Mouse (Mus musculus) neural tube, embryonic 11.5 days (tissue): Measurements from ENCODE around the gene Smpdl3a. TPM values are rescaled to one million over a fixed set of nuclear protein-coding genes. Genes with fewer than 3 reads are reported as not detected.

Experiments
- ATAC-seq: fragments of 200-750 bp; cut with Nextera tagmentation; 2 replicates; pipeline ENCODE4 v1.8.0; 2017; ENCODE audit warnings: moderate number of reproducible peaks, mild to moderate bottlenecking, moderate TSS enrichment, moderate library complexity; ENCODE audit not compliant: insufficient read depth, low FRiP score, low TSS enrichment
- DNase-seq: peaks from one replicate; pipeline ENCODE4 v3.0.0-alpha.2; 2015; ENCODE audit warnings: low spot score
- H3K27ac ChIP-seq: fragments of 300-500 bp; sonication (generic); 2 replicates; pipeline ENCODE4 v1.5.1; 2014; ENCODE audit warnings: low read depth, mild to moderate bottlenecking, low read length
- H3K27me3 ChIP-seq: fragments of 300-500 bp; sonication (generic); 2 replicates; pipeline ENCODE4 v1.6.1; 2014; ENCODE audit warnings: mild to moderate bottlenecking, low read length, mixed read lengths; ENCODE audit not compliant: control insufficient read depth, insufficient read depth
- H3K36me3 ChIP-seq: fragments of 300-500 bp; sonication (generic); 2 replicates; pipeline ENCODE4 v1.6.1; 2014; ENCODE audit warnings: mild to moderate bottlenecking, low read length, moderate library complexity, mixed read lengths; ENCODE audit not compliant: control insufficient read depth, insufficient read depth
- H3K4me1 ChIP-seq: fragments of 300-500 bp; sonication (generic); 2 replicates; pipeline ENCODE4 v1.6.1; 2014; ENCODE audit warnings: low read length, mixed read lengths; ENCODE audit not compliant: control insufficient read depth, insufficient read depth
- H3K4me2 ChIP-seq: fragments of 300-500 bp; sonication (generic); 2 replicates; pipeline ENCODE4 v1.6.1; 2014; ENCODE audit warnings: low read depth, mild to moderate bottlenecking, moderate library complexity
- H3K4me3 ChIP-seq: fragments of 300-500 bp; sonication (generic); 2 replicates; pipeline ENCODE4 v1.5.1; 2014; ENCODE audit warnings: low read depth, low read length
- H3K9ac ChIP-seq: fragments of 300-500 bp; sonication (generic); 2 replicates; pipeline ENCODE4 v1.6.1; 2014; ENCODE audit warnings: mild to moderate bottlenecking, low read length
- H3K9me3 ChIP-seq: fragments of 300-500 bp; sonication (generic); 2 replicates; pipeline ENCODE4 v1.6.1; 2016; ENCODE audit warnings: low read length; ENCODE audit not compliant: control insufficient read depth
- WGBS: fragments of 180-500 bp; shearing (Covaris S2); extraction: QIAGEN DNeasy Blood & Tissue Kit; methylation state at CpG from one replicate; pipeline ENCODE4 v1.1.7; 2014; 5-methylcytosine and 5-hydroxymethylcytosine counted together
- polyA plus RNA-seq: library from polyadenylated mRNA; unstranded; fragments of >200 nt; fragmentation: Nextera tagmentation; extraction: Ambion mirVana; gene quantifications from 2 replicates; pipeline ENCODE4 v1.2.1, GENCODE M21; 2014

Gene Smpdl3a
- polyA plus RNA-seq, 1 experiment from 2014 or later: 14.0 TPM

DNA sequence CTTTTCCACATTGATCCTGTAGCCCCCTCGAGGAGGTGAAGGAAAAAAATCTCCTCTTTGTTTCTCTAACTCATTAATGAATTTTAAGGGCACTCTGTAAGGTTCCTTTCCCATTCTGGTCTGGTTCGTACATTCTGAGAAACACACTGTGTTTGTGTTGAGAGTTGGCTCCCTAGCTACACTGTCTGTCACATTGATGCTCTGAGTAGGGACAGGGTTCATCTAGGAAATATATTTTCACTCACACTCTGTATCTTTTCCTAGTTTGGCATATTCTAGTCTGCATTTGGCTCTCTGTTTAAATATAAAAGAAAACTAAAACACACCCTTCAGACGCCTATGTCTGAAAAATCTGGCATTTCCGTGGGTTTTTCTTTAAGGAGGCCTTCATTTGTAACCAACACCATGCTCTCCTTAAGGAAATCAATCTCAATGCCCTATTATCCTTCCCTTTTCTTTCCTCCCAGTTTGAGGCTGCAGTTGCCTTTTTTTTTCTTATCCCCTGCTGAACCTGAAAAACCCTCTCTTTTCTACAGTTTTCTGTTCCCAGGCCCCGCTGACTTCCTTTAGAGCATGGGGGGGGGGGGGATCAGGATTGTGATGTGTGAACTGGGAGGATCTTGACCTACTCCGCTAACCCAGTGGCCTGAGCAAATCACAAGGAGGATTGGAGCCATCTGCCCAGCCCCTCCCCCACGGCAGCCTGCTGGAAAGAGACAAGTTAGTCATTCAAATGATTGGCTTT lies 9.8 kb upstream of the Smpdl3a start:
- Histone ChIP-seq H3K4me2 (peak overlapping the region; percentile 42), H3K4me3 (peak overlapping the region; percentile 44), H3K27me3 (no peaks in the 10 kb centered on the region), H3K9me3 (no peaks in the 10 kb centered on the region), H3K4me1 (peaks cover 9% of the 10 kb centered on the region; the same call in 1 of the 2 replicates), H3K9ac (peak overlapping the region; percentile 65), H3K36me3 (no peaks in the 10 kb centered on the region), H3K27ac (peak overlapping the region; percentile 86)
- 7% methylated on average over 7 of the region's 7 CpGs for WGBS
- ATAC-seq: peak; percentile 90
- peak; percentile 90 for DNase-seq

- Histone ChIP-seq H3K4me2 (peak within 1 kb of the TSS; percentile 42), H3K27ac (peak within 1 kb of the TSS; percentile 86), H3K9ac (peak within 1 kb of the TSS; percentile 65), H3K4me3 (peak within 1 kb of the TSS; percentile 44), H3K27me3 (no peaks in the 10 kb centered on the region), H3K9me3 (no peaks in the 10 kb centered on the region), H3K4me1 (peaks cover 9% of the 10 kb centered on the region; the same call in 1 of the 2 replicates), H3K36me3 (no peaks in the 10 kb centered on the region)
- no peak for DNase-seq
- WGBS: 14% methylated on average over 7 of the region's 7 CpGs
- ATAC-seq: no peak
Observed at GRCm38 (mm10) chr10:57784876-57785150, 9.3 kb upstream of the Smpdl3a start, which contains the start of gene Fabp7. Gene Fabp7, plus strand, starts transcription at chr10:57784881.

GRCm38 (mm10) chr10:57785552-57785951 lies 8.6 kb upstream of the Smpdl3a start:
- WGBS: 43% methylated on average over 2 of the region's 2 CpGs
- DNase-seq (no peak), ATAC-seq (no peak)
- Histone ChIP-seq H3K4me3 (peak overlapping the region; percentile 44), H3K27me3 (no peaks in the 10 kb centered on the region), H3K9me3 (no peaks in the 10 kb centered on the region), H3K36me3 (no peaks in the 10 kb centered on the region), H3K4me2 (peak overlapping the region; percentile 42), H3K9ac (peak overlapping the region; percentile 65), H3K27ac (peak overlapping the region; percentile 81), H3K4me1 (peaks cover 9% of the 10 kb centered on the region; the same call in 1 of the 2 replicates)

GRCm38 (mm10) chr10:57792957-57793356 lies 1.2 kb upstream of the Smpdl3a start:
- no peak for ATAC-seq
- Histone ChIP-seq H3K9ac (no peak overlapping the region), H3K36me3 (no peaks in the 10 kb centered on the region), H3K27me3 (no peaks in the 10 kb centered on the region), H3K9me3 (no peaks in the 10 kb centered on the region), H3K27ac (no peak overlapping the region), H3K4me1 (peaks cover 9% of the 10 kb centered on the region), H3K4me3 (no peak overlapping the region), H3K4me2 (no peak overlapping the region)
- no peak for DNase-seq
- 94% methylated on average over 1 of the region's 1 CpGs for WGBS

- H3K4me3 ChIP-seq: peak overlapping the region; percentile 47
- no peaks in the 10 kb centered on the region for H3K9me3 ChIP-seq
- 3% methylated on average over 43 of the region's 44 CpGs for WGBS
- peaks cover 9% of the 10 kb centered on the region for H3K4me1 ChIP-seq
- H3K27ac ChIP-seq: 0 out of 2 replicates have a peak overlapping the region, but pooled peaks have one; percentile 14
- peak overlapping the region; percentile 64 for H3K9ac ChIP-seq
- peak overlapping the region; percentile 92 for H3K4me2 ChIP-seq
- DNase-seq: peak; percentile 58
- H3K36me3 ChIP-seq: no peaks in the 10 kb centered on the region
- ATAC-seq: peak; percentile 82
- H3K27me3 ChIP-seq: no peaks in the 10 kb centered on the region
Observed at GRCm38 (mm10) chr10:57794491-57795461, 641 bp downstream of the Smpdl3a start.

DNA sequence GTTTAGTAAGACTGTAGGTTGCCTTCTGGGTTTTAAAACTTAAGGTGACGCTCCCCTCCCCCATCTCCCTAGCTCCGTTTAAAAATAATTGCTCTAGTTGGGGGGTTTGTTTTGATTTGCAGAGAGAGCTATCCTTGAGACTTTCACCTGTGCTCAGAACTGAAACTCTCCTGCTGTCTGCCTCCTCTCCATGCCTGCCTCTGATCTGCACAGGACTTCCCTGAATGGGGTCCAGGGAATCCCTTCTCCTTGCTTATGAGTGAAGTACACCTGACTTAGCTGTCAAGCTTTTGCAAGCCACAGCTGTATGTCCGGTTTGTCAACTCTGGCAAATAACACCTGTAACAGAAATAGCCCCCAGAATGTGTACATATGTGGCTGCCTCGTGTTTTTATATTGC lies 1.4 kb downstream of the Smpdl3a start:
- 45% methylated on average over 4 of the region's 4 CpGs for WGBS
- Histone ChIP-seq H3K27me3 (no peaks in the 10 kb centered on the region), H3K9ac (no peak overlapping the region), H3K9me3 (no peaks in the 10 kb centered on the region), H3K4me3 (no peak overlapping the region), H3K4me1 (peaks cover 9% of the 10 kb centered on the region), H3K4me2 (peak overlapping the region; percentile 92), H3K36me3 (no peaks in the 10 kb centered on the region), H3K27ac (no peak overlapping the region)
- no peak for ATAC-seq
- DNase-seq: no peak

- Histone ChIP-seq H3K4me3 (no peak overlapping the region), H3K4me2 (no peak overlapping the region), H3K36me3 (no peaks in the 10 kb centered on the region), H3K9me3 (no peaks in the 10 kb centered on the region), H3K4me1 (peaks cover 9% of the 10 kb centered on the region), H3K27me3 (no peaks in the 10 kb centered on the region), H3K27ac (no peak overlapping the region), H3K9ac (no peak overlapping the region)
- 59% methylated on average over 4 of the region's 4 CpGs for WGBS
- peak; percentile 20 for DNase-seq
- peak; percentile 21; the same call in 1 of the 2 replicates for ATAC-seq
Observed at GRCm38 (mm10) chr10:57796057-57796456, 1.9 kb downstream of the Smpdl3a start.

DNA sequence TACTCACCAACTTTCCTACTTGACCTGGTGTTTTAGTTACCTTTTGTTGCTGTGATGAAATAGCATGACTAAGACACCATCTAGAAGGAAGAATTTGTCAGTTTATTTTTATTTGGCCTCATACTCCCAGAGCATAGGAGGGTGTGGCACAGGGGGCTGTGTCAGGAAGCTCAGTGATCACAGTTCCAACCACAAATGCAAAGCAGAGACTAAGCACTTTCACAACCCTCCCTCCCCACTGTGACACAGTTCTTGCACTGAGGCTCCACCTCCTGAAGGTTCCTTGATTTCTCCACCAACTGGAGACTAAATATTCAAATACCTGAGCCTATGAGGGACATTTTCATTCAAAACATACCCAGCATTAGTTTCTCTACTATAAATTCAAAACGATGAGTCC lies 5.4 kb downstream of the Smpdl3a start:
- no peaks in the 10 kb centered on the region for H3K27me3 ChIP-seq
- 89% methylated on average over 1 of the region's 1 CpGs for WGBS
- H3K4me3 ChIP-seq: no peak overlapping the region
- peaks cover 6% of the 10 kb centered on the region for H3K4me1 ChIP-seq
- H3K9me3 ChIP-seq: no peaks in the 10 kb centered on the region
- H3K27ac ChIP-seq: no peak overlapping the region
- no peak overlapping the region for H3K4me2 ChIP-seq
- ATAC-seq: no peak
- DNase-seq: no peak
- no peak overlapping the region for H3K9ac ChIP-seq
- H3K36me3 ChIP-seq: no peaks in the 10 kb centered on the region
